Mouse (Mus musculus): ENCODE results near the gene Mad1l1.

- no peak for TF ChIP-seq POLR2A (IDR thresholded peaks at IDR 0.05; ENCODE audit: low read depth, low read length)
- no peak for TF ChIP-seq CTCF (conservative IDR thresholded peaks at IDR 0.05; ENCODE audit: insufficient read depth, insufficient read length, low read depth, low read length)
These were observed 255.9 kb downstream of the Mad1l1 start for GRCm38 (mm10) chr5:140065281-140065945.

Data from kidney, adult 2 months (tissue).